Mouse (Mus musculus): ENCODE data around the gene Gm10642. TPM values are rescaled to one million over a fixed set of nuclear protein-coding genes. Genes with fewer than 3 reads are reported as not detected.

The Gm10642 gene
- polyA plus RNA-seq, 1 experiment from 2014 or later: 0.47 TPM

DNA sequence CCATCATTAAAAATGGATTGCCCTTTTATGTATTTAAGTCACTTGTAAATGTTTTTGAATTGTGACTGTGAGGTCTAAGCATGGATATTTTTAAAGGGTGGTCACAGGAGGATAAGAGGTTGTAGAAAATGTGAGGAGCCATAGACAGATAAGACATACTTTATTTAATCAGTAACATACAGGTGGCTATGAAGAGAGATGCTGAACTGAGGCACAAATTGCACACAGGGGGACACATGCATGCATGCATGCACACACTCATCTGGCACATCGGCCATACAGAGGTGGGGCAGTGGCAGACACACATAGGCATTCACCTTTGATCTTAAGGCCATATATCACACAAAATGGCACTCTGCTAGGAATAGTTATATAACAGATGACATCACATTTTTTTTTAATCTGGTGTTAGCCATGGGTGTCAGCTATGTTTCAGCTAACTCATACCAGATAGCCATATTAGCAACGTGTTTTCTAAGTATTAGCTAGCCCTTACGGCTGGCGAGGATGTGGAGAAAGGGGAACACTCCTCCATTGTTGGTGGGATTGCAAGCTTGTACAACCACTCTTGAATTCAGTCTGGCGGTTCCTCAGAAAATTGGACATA lies 47.6 kb downstream of the Gm10642 start:
- Histone ChIP-seq H3K27me3 (no peaks in the 10 kb centered on the region), H3K36me3 (peaks cover 8% of the 10 kb centered on the region; the same call in 1 of the 2 replicates), H3K4me3 (no peak overlapping the region), H3K27ac (no peak overlapping the region), H3K4me1 (peaks cover 13% of the 10 kb centered on the region), H3K9me3 (no peaks in the 10 kb centered on the region), H3K9ac (no peak overlapping the region), H3K4me2 (no peak overlapping the region)
- no peak for ATAC-seq (ENCODE audit: borderline replicate concordance, extremely low read depth, low FRiP score, low TSS enrichment)
- WGBS: 93% methylated on average over 5 of the region's 5 CpGs

DNA sequence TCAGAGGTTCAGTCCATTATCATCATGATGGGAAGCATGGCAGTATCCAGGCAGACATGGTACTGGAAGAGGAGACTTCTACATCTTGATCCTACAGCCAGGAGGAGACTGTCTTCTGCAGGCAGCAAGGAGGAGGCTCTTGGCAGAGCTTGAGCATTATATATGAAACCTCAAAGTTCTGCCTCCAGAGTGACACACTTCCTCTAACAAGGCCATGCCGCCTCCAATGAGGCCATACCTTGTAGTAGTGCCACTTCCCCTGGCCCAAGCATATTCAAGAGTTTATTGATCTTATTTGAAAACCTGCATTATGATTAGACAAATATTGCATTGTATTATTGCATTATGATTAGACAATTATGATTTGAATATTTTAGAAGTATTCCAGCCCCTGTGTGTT lies 50.4 kb downstream of the Gm10642 start:
- Histone ChIP-seq H3K9me3 (no peaks in the 10 kb centered on the region), H3K27me3 (no peaks in the 10 kb centered on the region), H3K4me1 (peaks cover 2% of the 10 kb centered on the region; the same call in 1 of the 2 replicates), H3K4me2 (no peak overlapping the region), H3K27ac (no peak overlapping the region), H3K9ac (no peak overlapping the region), H3K36me3 (peaks cover 8% of the 10 kb centered on the region; the same call in 1 of the 2 replicates), H3K4me3 (no peak overlapping the region)
- WGBS: 85% methylated on average over 1 of the region's 1 CpGs
- no peak for ATAC-seq (ENCODE audit: borderline replicate concordance, extremely low read depth, low FRiP score, low TSS enrichment)

Other genes with a start within 250 kb of the Gm10642 start
- gene Ccnb2, start 234.7 kb upstream of the Gm10642 start, polyA plus RNA-seq (2015; fragmentation: Nextera tagmentation; extraction: Ambion mirVana): 246 TPM in 2 replicates
- gene Rnf111, start 152.5 kb upstream of the Gm10642 start, polyA plus RNA-seq (2015; fragmentation: Nextera tagmentation; extraction: Ambion mirVana): 25.8 and 27.0 TPM in 2 replicates
- gene Sltm, start 113.5 kb upstream of the Gm10642 start, polyA plus RNA-seq (2015; fragmentation: Nextera tagmentation; extraction: Ambion mirVana): 40.7 and 47.3 TPM in 2 replicates
- gene Mindy2, start 923 bp downstream of the Gm10642 start, polyA plus RNA-seq (2015; fragmentation: Nextera tagmentation; extraction: Ambion mirVana): 10.1 and 10.8 TPM in 2 replicates
- gene Adam10, start 22.7 kb downstream of the Gm10642 start, polyA plus RNA-seq (2015; fragmentation: Nextera tagmentation; extraction: Ambion mirVana): 83.9 and 85.7 TPM in 2 replicates